Mouse (Mus musculus) forebrain, embryonic 15.5 days (tissue): ENCODE measurements around the gene Smc4. TPM values are rescaled to one million over a fixed set of nuclear protein-coding genes. Genes with fewer than 3 reads are reported as not detected.
A peak's percentile ranks its signal among the peaks of the same experiment; 100 is the strongest.

Experiments used
- ATAC-seq: fragments of 200-750 bp; cut with Nextera tagmentation; replicated peaks from 2 replicates; pipeline ENCODE4 v1.8.0; 2017; ENCODE audit warnings: mild to moderate bottlenecking, moderate TSS enrichment, moderate library complexity
- H3K27ac ChIP-seq: fragments of 300-500 bp; sonication (generic); replicated peaks from 2 replicates; pipeline ENCODE4 v1.5.1; 2015; ENCODE audit warnings: mild to moderate bottlenecking, inconsistent platforms
- H3K27me3 ChIP-seq: fragments of 300-500 bp; sonication (generic); 2 replicates; pipeline ENCODE4 v1.6.1; 2015; ENCODE audit warnings: inconsistent platforms
- H3K36me3 ChIP-seq: fragments of 300-500 bp; sonication (generic); 2 replicates; pipeline ENCODE4 v1.6.1; 2015; ENCODE audit warnings: mild to moderate bottlenecking, inconsistent platforms
- H3K4me1 ChIP-seq: fragments of 300-500 bp; sonication (generic); 2 replicates; pipeline ENCODE4 v1.6.1; 2015; ENCODE audit warnings: inconsistent platforms
- H3K4me2 ChIP-seq: fragments of 300-500 bp; sonication (generic); replicated peaks from 2 replicates; pipeline ENCODE4 v1.6.1; 2015; ENCODE audit warnings: mild to moderate bottlenecking, inconsistent platforms
- H3K4me3 ChIP-seq: fragments of 300-500 bp; sonication (generic); 2 replicates; pipeline ENCODE4 v1.5.1; 2015; ENCODE audit warnings: mild to moderate bottlenecking, inconsistent platforms
- H3K9ac ChIP-seq: fragments of 300-500 bp; sonication (generic); replicated peaks from 2 replicates; pipeline ENCODE4 v1.6.1; 2015; ENCODE audit warnings: mild to moderate bottlenecking, inconsistent platforms
- H3K9me3 ChIP-seq: fragments of 300-500 bp; sonication (generic); 2 replicates; pipeline ENCODE4 v1.6.1; 2016; ENCODE audit warnings: inconsistent platforms
- WGBS: fragments of 180-500 bp; shearing (Covaris S2); methylation state at CpG from one replicate; pipeline ENCODE4 v1.1.7; 2015; ENCODE audit warnings: mixed read lengths; 5-methylcytosine and 5-hydroxymethylcytosine counted together
- microRNA counts: library from miRNA; unstranded; fragments of <30 nt; microRNA quantifications from one replicate; lab custom pipeline; 2016
- microRNA-seq: library from miRNA; unstranded; fragments of <30 nt; microRNA quantifications from one replicate; pipeline ENCODE4, GENCODE M21; 2016
- polyA plus RNA-seq: library from polyadenylated mRNA; unstranded; fragments of >200 nt; fragmentation: Nextera tagmentation; extraction: Ambion mirVana; gene quantifications from 2 replicates; pipeline ENCODE4 v1.2.1, GENCODE M21; 2015

Smc4 gene
- polyA plus RNA-seq, 1 experiment from 2014 or later: 102 TPM

GRCm38 (mm10) chr3:69055871-69056270 lies 51.3 kb downstream of the Smc4 start:
- ATAC-seq: no peak
- no peaks in the 10 kb centered on the region for H3K27me3 ChIP-seq
- no peaks in the 10 kb centered on the region for H3K4me1 ChIP-seq
- no peak overlapping the region for H3K4me2 ChIP-seq
- no peak overlapping the region for H3K27ac ChIP-seq
- no peak overlapping the region for H3K9ac ChIP-seq
- H3K36me3 ChIP-seq: no peaks in the 10 kb centered on the region
- 80% methylated on average over 3 of the region's 3 CpGs for WGBS
- H3K4me3 ChIP-seq: no peak overlapping the region
- H3K9me3 ChIP-seq: no peaks in the 10 kb centered on the region

GRCm38 (mm10) chr3:69060672-69061071 lies 56.1 kb downstream of the Smc4 start:
- no peak for ATAC-seq
- 97% methylated on average over 4 of the region's 4 CpGs for WGBS

GRCm38 (mm10) chr3:69062764-69063163 lies 58.2 kb downstream of the Smc4 start:
- H3K4me2 ChIP-seq: no peak overlapping the region

More at GRCm38 (mm10) chr3:69060672-69061071, 56.1 kb downstream of the Smc4 start:
- H3K4me3 ChIP-seq: no peak overlapping the region
- H3K9me3 ChIP-seq: no peaks in the 10 kb centered on the region
- H3K4me1 ChIP-seq: no peaks in the 10 kb centered on the region
- H3K27me3 ChIP-seq: no peaks in the 10 kb centered on the region
- no peak overlapping the region for H3K27ac ChIP-seq
- H3K36me3 ChIP-seq: no peaks in the 10 kb centered on the region
- no peak overlapping the region for H3K4me2 ChIP-seq
- H3K9ac ChIP-seq: no peak overlapping the region

GRCm38 (mm10) chr3:69064005-69064404 lies 59.5 kb downstream of the Smc4 start:
- WGBS: 19% methylated on average over 1 of the region's 1 CpGs
- no peak overlapping the region for H3K27ac ChIP-seq
- no peaks in the 10 kb centered on the region for H3K36me3 ChIP-seq
- ATAC-seq: 0 out of 2 replicates have a peak, but pooled peaks have one; percentile 53
- H3K4me3 ChIP-seq: no peak overlapping the region
- H3K4me2 ChIP-seq: no peak overlapping the region
- H3K4me1 ChIP-seq: no peaks in the 10 kb centered on the region
- H3K27me3 ChIP-seq: no peaks in the 10 kb centered on the region
- no peaks in the 10 kb centered on the region for H3K9me3 ChIP-seq
- H3K9ac ChIP-seq: no peak overlapping the region

More at GRCm38 (mm10) chr3:69062764-69063163, 58.2 kb downstream of the Smc4 start:
- Histone ChIP-seq H3K36me3 (no peaks in the 10 kb centered on the region), H3K27ac (no peak overlapping the region), H3K9ac (no peak overlapping the region), H3K4me1 (no peaks in the 10 kb centered on the region), H3K9me3 (no peaks in the 10 kb centered on the region), H3K4me3 (no peak overlapping the region), H3K27me3 (no peaks in the 10 kb centered on the region)
- no peak for ATAC-seq
- WGBS: 91% methylated on average over 1 of the region's 1 CpGs

MicroRNAs encoded within 50 kb of the gene (microRNA counts, 519-probe panel; counts per million panel counts)
- 4,483 counts per million, percentile 95 among the panel's probes with 10 or more counts for microRNA mmu-miR-15b (lab: Ali Mortazavi, UCI)

Small RNA genes within 50 kb of the gene (microRNA-seq; reads per million reads assigned to microRNA genes)
- 1,201 reads per million, percentile 80 among the genes with 10 or more reads in this experiment for gene Mir15b
- gene Mir16-2: 981 reads per million, percentile 79 among the genes with 10 or more reads in this experiment

Other genes starting within 250 kb of the Smc4 start
- 3.5 and 3.7 TPM in 2 replicates for gene 1110032F04Rik, start 135.2 kb upstream of the Smc4 start, polyA plus RNA-seq
- gene Ift80, start 168 bp upstream of the Smc4 start, polyA plus RNA-seq: 10.9 and 11.7 TPM in 2 replicates
- 85.1 and 85.4 TPM in 2 replicates for gene Trim59, start 40.0 kb downstream of the Smc4 start, polyA plus RNA-seq
- 41.9 and 42.9 TPM in 2 replicates for gene Kpna4, start 122.4 kb downstream of the Smc4 start, polyA plus RNA-seq
- gene Arl14, start 217.7 kb downstream of the Smc4 start, polyA plus RNA-seq: not detected in 2 replicates